Mouse (Mus musculus) myocyte (in vitro differentiated cells): ENCODE results near the gene Vmn1r104. TPM values are rescaled to one million over a fixed set of nuclear protein-coding genes. Genes with fewer than 3 reads are reported as not detected.
"Not testable (repeated sequence)": the region's sequence is repeated elsewhere in the genome, so short reads cannot be mapped to it uniquely, and the experiment has no call there.

Source experiments
- H3K27me3 ChIP-seq: one replicate; pipeline ENCODE4 v1.6.1; 2011; ENCODE audit not compliant: control insufficient read depth, insufficient read depth, insufficient read length
- H3K36me3 ChIP-seq: one replicate; pipeline ENCODE4 v1.6.1; 2011; ENCODE audit not compliant: control insufficient read depth, insufficient read depth
- H3K4me2 ChIP-seq: one replicate; pipeline ENCODE4 v1.6.1; 2011; ENCODE audit warnings: low read depth, control low read depth
- H3K4me3 ChIP-seq: one replicate; pipeline ENCODE4 v1.5.1; 2011; ENCODE audit warnings: mild to moderate bottlenecking, control low read depth, moderate library complexity
- H3K79me2 ChIP-seq: one replicate; pipeline ENCODE4 v1.6.1; 2011; ENCODE audit not compliant: control insufficient read depth, insufficient read depth
- H3ac ChIP-seq: one replicate; pipeline ENCODE4 v1.6.1; 2011; ENCODE audit not compliant: control insufficient read depth, insufficient read length
- polyA plus RNA-seq: library from polyadenylated mRNA; unstranded; fragments of >200 nt; fragmentation: generic; extraction: Trizol; gene quantifications from one replicate; pipeline ENCODE4 v1.2.1, GENCODE M21; 2012; ENCODE audit warnings: missing spikeins

Vmn1r104 gene
- polyA plus RNA-seq = not detected

DNA sequence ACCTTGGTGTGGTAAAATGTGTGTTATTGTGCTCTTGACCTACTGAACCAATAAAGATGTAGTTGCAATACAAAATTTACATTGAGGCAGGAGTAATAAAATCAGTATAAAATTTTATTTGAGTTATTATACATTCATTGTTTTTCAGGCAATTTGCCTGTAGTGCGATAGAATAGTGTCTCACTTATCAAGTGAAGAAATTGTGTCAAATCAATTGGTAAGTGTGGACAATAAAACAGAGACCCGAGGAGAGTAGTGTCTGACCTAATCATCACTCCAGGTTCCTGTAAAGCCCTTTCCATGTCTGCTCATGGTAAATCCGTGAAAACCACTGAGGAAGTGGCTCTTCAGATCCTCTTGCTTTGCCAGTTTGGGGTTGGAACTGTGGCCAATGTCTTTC lies at the start of gene Vmn1r104:
Gene Vmn1r104, plus strand, starts transcription at position 301 of the 400 bp plus-strand sequence.
- H3K4me2 ChIP-seq, H3K36me3 ChIP-seq, H3K79me2 ChIP-seq, H3ac ChIP-seq, H3K4me3 ChIP-seq, H3K27me3 ChIP-seq: not testable (repeated sequence)

DNA sequence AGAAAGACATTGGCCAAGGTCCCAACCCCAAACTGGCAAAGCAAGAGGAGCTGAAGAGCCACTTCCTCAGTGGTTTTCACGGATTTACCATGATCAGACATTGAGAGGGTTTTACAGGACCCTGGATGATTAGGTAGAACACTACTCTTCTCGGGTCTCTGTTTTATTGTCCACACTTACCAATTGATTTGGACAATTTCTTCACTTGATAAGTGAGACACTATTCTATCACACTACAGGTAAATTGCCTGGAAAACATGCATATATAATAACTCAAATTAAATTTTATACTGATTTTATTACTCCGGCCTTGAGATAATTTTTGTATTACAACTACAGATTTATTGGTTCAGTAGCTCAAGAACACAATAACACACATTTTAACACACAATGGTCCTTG lies 23.2 kb upstream of the Vmn1r104 start, which contains the start of gene Vmn1r103:
Gene Vmn1r103, minus strand, starts transcription at position 101 of the 400 bp plus-strand sequence.
- not testable (repeated sequence) for H3K27me3 ChIP-seq, H3K79me2 ChIP-seq, H3K4me3 ChIP-seq, H3K4me2 ChIP-seq, H3ac ChIP-seq, H3K36me3 ChIP-seq

DNA sequence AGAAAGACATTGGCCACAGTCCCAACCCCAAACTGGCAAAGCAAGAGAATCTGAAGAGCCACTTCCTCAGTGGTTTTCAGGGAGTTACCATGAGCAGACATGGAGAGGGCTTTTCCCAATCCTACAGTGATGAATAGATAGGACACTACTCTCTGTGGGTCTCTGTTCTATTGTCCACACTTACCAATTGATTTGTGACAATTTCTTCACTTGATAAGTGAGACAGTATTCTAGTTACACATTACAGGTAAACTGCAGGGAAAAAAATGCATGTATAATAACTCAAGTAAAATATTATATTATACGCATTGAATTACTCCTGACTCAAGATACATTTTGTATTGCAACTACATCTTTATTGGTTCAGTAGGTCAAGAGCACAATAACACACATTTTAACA lies 12.0 kb downstream of the Vmn1r104 start, which contains the start of gene Gm5726:
Gene Gm5726, minus strand, starts transcription at position 101 of the 400 bp plus-strand sequence.
- not testable (repeated sequence) for H3ac ChIP-seq, H3K36me3 ChIP-seq, H3K4me3 ChIP-seq, H3K27me3 ChIP-seq, H3K79me2 ChIP-seq, H3K4me2 ChIP-seq

DNA sequence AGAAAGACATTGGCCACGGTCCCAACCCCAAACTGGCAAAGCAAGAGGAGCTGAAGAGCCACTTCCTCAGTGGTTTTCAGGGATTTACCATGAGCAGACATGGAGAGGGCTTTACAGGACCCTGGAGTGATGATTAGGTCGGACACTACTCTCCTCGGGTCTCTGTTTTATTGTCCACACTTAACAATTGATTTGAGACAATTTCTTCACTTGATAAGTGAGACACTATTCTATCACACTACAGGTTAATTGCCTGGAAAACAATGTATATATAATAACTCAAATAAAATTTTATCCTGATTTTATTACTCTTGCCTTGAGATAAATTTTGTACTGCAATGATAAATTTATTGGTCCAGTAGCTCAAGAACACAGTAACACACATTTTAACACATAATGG lies 42.5 kb downstream of the Vmn1r104 start, which contains the start of gene Gm4141:
Gene Gm4141, minus strand, starts transcription at position 101 of the 400 bp plus-strand sequence.
- H3K36me3 ChIP-seq, H3K27me3 ChIP-seq, H3K4me2 ChIP-seq, H3K4me3 ChIP-seq, H3K79me2 ChIP-seq, H3ac ChIP-seq: not testable (repeated sequence)

Other genes with a start within 250 kb of the Vmn1r104 start
- not detected for gene Gm4133, start 199.8 kb upstream of the Vmn1r104 start, polyA plus RNA-seq
- gene Gm5728, start 158.4 kb upstream of the Vmn1r104 start, polyA plus RNA-seq = not detected
- gene Vmn1r100, start 115.9 kb upstream of the Vmn1r104 start, polyA plus RNA-seq = not detected
- not detected for gene Vmn1r101, start 91.2 kb upstream of the Vmn1r104 start, polyA plus RNA-seq
- gene Gm10670, start 58.9 kb upstream of the Vmn1r104 start, polyA plus RNA-seq = not detected
- gene Vmn1r103, start 23.3 kb upstream of the Vmn1r104 start, polyA plus RNA-seq = not detected
- gene Gm5726, start 11.9 kb downstream of the Vmn1r104 start, polyA plus RNA-seq = not detected
- gene Gm4141, start 42.4 kb downstream of the Vmn1r104 start, polyA plus RNA-seq = not detected
- gene Gm4513, start 65.2 kb downstream of the Vmn1r104 start, polyA plus RNA-seq = not detected
- not detected for gene Vmn1r107, start 135.1 kb downstream of the Vmn1r104 start, polyA plus RNA-seq
- gene Vmn1r111, start 169.4 kb downstream of the Vmn1r104 start, polyA plus RNA-seq = not detected
- gene Gm10668, start 196.8 kb downstream of the Vmn1r104 start, polyA plus RNA-seq = not detected
- not detected for gene Vmn1r112, start 237.3 kb downstream of the Vmn1r104 start, polyA plus RNA-seq